Mouse (Mus musculus) thymus, postnatal 14 days (tissue): ENCODE measurements around the gene Tcp10c.
A peak's percentile ranks its signal among the peaks of the same experiment; 100 is the strongest.
"Not testable (repeated sequence)": the region's sequence is repeated elsewhere in the genome, so short reads cannot be mapped to it uniquely, and the experiment has no call there.

Experiments used
- DNase-seq: peaks from one replicate; pipeline ENCODE4 v3.0.0; 2021

Tcp10c gene

GRCm38 (mm10) chr17:13354521-13354920 is at the start of gene Tcp10c:
TSS of gene Tcp10c (plus strand) at chr17:13354572.
- DNase-seq = not testable (repeated sequence)

GRCm38 (mm10) chr17:13307852-13308251 is 46.5 kb upstream of the Tcp10c start:
- not testable (repeated sequence) for DNase-seq

- not testable (repeated sequence) for DNase-seq
These were observed 46.0 kb upstream of the Tcp10c start for GRCm38 (mm10) chr17:13308344-13308743.

GRCm38 (mm10) chr17:13308746-13309145 is 45.6 kb upstream of the Tcp10c start:
- not testable (repeated sequence) for DNase-seq

- DNase-seq = not testable (repeated sequence)
These were observed 45.2 kb upstream of the Tcp10c start for GRCm38 (mm10) chr17:13309182-13309631.

GRCm38 (mm10) chr17:13329967-13330366 is 24.4 kb upstream of the Tcp10c start:
- not testable (repeated sequence) for DNase-seq

- not testable (repeated sequence) for DNase-seq
These were observed 23.2 kb upstream of the Tcp10c start for GRCm38 (mm10) chr17:13331179-13331578.

GRCm38 (mm10) chr17:13332496-13332895 is 21.9 kb upstream of the Tcp10c start:
- not testable (repeated sequence) for DNase-seq

- peak; percentile 21 for DNase-seq
These were observed 17.2 kb upstream of the Tcp10c start for GRCm38 (mm10) chr17:13336979-13337749.

- DNase-seq = not testable (repeated sequence)
These were observed 16.4 kb upstream of the Tcp10c start for GRCm38 (mm10) chr17:13337931-13338330.

GRCm38 (mm10) chr17:13340071-13340470 is 14.3 kb upstream of the Tcp10c start:
- not testable (repeated sequence) for DNase-seq

- DNase-seq = not testable (repeated sequence)
These were observed 8.4 kb upstream of the Tcp10c start for GRCm38 (mm10) chr17:13345923-13346322.

- DNase-seq = not testable (repeated sequence)
These were observed 4.8 kb upstream of the Tcp10c start for GRCm38 (mm10) chr17:13349563-13349962.

- not testable (repeated sequence) for DNase-seq
These were observed 1.1 kb upstream of the Tcp10c start for GRCm38 (mm10) chr17:13353249-13353648.

GRCm38 (mm10) chr17:13362489-13362888 is 8.1 kb downstream of the Tcp10c start:
- DNase-seq = not testable (repeated sequence)

- not testable (repeated sequence) for DNase-seq
These were observed 9.4 kb downstream of the Tcp10c start for GRCm38 (mm10) chr17:13363773-13364172.

- DNase-seq = not testable (repeated sequence)
These were observed 9.8 kb downstream of the Tcp10c start for GRCm38 (mm10) chr17:13364196-13364595.

- not testable (repeated sequence) for DNase-seq
These were observed 12.8 kb downstream of the Tcp10c start for GRCm38 (mm10) chr17:13367181-13367580.

GRCm38 (mm10) chr17:13368658-13369057 is 14.3 kb downstream of the Tcp10c start:
- not testable (repeated sequence) for DNase-seq

- DNase-seq = not testable (repeated sequence)
These were observed 16.4 kb downstream of the Tcp10c start for GRCm38 (mm10) chr17:13370746-13371145.

- not testable (repeated sequence) for DNase-seq
These were observed 24.0 kb downstream of the Tcp10c start for GRCm38 (mm10) chr17:13378341-13378740.

GRCm38 (mm10) chr17:13379951-13380615 is 25.7 kb downstream of the Tcp10c start:
- DNase-seq = not testable (repeated sequence)

- not testable (repeated sequence) for DNase-seq
These were observed 26.9 kb downstream of the Tcp10c start for GRCm38 (mm10) chr17:13381286-13381685.

- DNase-seq = not testable (repeated sequence)
These were observed 36.6 kb downstream of the Tcp10c start for GRCm38 (mm10) chr17:13391020-13391419.
